Mouse (Mus musculus) hindbrain, embryonic 15.5 days (tissue): ENCODE data around the gene Idh3b. TPM values are rescaled to one million over a fixed set of nuclear protein-coding genes. Genes with fewer than 3 reads are reported as not detected.

ENCODE experiments used
- ATAC-seq: fragments of 200-750 bp; cut with Nextera tagmentation; 2 replicates; pipeline ENCODE4 v1.8.0; 2017; ENCODE audit warnings: low read depth, moderate number of reproducible peaks, moderate TSS enrichment; ENCODE audit not compliant: low FRiP score
- H3K27ac ChIP-seq: fragments of 300-500 bp; sonication (generic); replicated peaks from 2 replicates; pipeline ENCODE4 v1.5.1; 2015; ENCODE audit warnings: mild to moderate bottlenecking, inconsistent platforms
- H3K27me3 ChIP-seq: fragments of 300-500 bp; sonication (generic); 2 replicates; pipeline ENCODE4 v1.6.1; 2015; ENCODE audit warnings: control low read depth, inconsistent platforms
- H3K36me3 ChIP-seq: fragments of 300-500 bp; sonication (generic); 2 replicates; pipeline ENCODE4 v1.6.1; 2015; ENCODE audit warnings: control low read depth, inconsistent platforms
- H3K4me1 ChIP-seq: fragments of 300-500 bp; sonication (generic); replicated peaks from 2 replicates; pipeline ENCODE4 v1.6.1; 2015; ENCODE audit warnings: control low read depth, inconsistent platforms
- H3K4me2 ChIP-seq: fragments of 300-500 bp; sonication (generic); 2 replicates; pipeline ENCODE4 v1.6.1; 2015; ENCODE audit warnings: moderate library complexity, mild to moderate bottlenecking, inconsistent platforms
- H3K4me3 ChIP-seq: fragments of 300-500 bp; sonication (generic); 2 replicates; pipeline ENCODE4 v1.5.1; 2015; ENCODE audit warnings: mild to moderate bottlenecking, inconsistent platforms
- H3K9ac ChIP-seq: fragments of 300-500 bp; sonication (generic); 2 replicates; pipeline ENCODE4 v1.6.1; 2015; ENCODE audit warnings: inconsistent platforms
- H3K9me3 ChIP-seq: fragments of 300-500 bp; sonication (generic); 2 replicates; pipeline ENCODE4 v1.6.1; 2016; ENCODE audit warnings: control low read depth, inconsistent platforms
- WGBS: fragments of 180-500 bp; shearing (Covaris S2); methylation state at CpG from one replicate; pipeline ENCODE4 v1.1.7; 2015; 5-methylcytosine and 5-hydroxymethylcytosine counted together
- polyA plus RNA-seq: library from polyadenylated mRNA; unstranded; fragments of >200 nt; fragmentation: Nextera tagmentation; extraction: Ambion mirVana; gene quantifications from 2 replicates; pipeline ENCODE4 v1.2.1, GENCODE M21; 2015

Idh3b gene
- polyA plus RNA-seq, 1 experiment from 2014 or later = 183 TPM

GRCm38 (mm10) chr2:130291434-130291833 is 7.1 kb upstream of the Idh3b start:
- ATAC-seq = peak; percentile 47; the same call in 1 of the 2 replicates
- Histone ChIP-seq H3K36me3 (no peaks in the 10 kb centered on the region), H3K27ac (no peak overlapping the region), H3K9me3 (no peaks in the 10 kb centered on the region), H3K27me3 (no peaks in the 10 kb centered on the region), H3K4me1 (peaks cover 28% of the 10 kb centered on the region), H3K4me2 (peak overlapping the region; percentile 17), H3K9ac (no peak overlapping the region), H3K4me3 (no peak overlapping the region)
- WGBS = 16% methylated on average over 8 of the region's 8 CpGs

- no peak overlapping the region for H3K4me3 ChIP-seq
- no peak overlapping the region for H3K9ac ChIP-seq
- no peak overlapping the region for H3K4me2 ChIP-seq
- peaks cover 18% of the 10 kb centered on the region for H3K4me1 ChIP-seq
- H3K36me3 ChIP-seq = no peaks in the 10 kb centered on the region
- no peaks in the 10 kb centered on the region for H3K9me3 ChIP-seq
- ATAC-seq = no peak
- 75% methylated on average over 4 of the region's 4 CpGs for WGBS
- H3K27me3 ChIP-seq = no peaks in the 10 kb centered on the region
- H3K27ac ChIP-seq = no peak overlapping the region
Observed at GRCm38 (mm10) chr2:130289086-130289485, 4.7 kb upstream of the Idh3b start.

GRCm38 (mm10) chr2:130280818-130281217 is 3.5 kb downstream of the Idh3b start:
- H3K4me3 ChIP-seq = no peak overlapping the region
- H3K36me3 ChIP-seq = peaks cover 56% of the 10 kb centered on the region
- no peaks in the 10 kb centered on the region for H3K9me3 ChIP-seq
- 62% methylated on average over 4 of the region's 4 CpGs for WGBS
- no peak overlapping the region for H3K27ac ChIP-seq
- ATAC-seq = no peak
- H3K9ac ChIP-seq = no peak overlapping the region
- H3K4me1 ChIP-seq = peaks cover 28% of the 10 kb centered on the region
- H3K27me3 ChIP-seq = no peaks in the 10 kb centered on the region
- H3K4me2 ChIP-seq = no peak overlapping the region

GRCm38 (mm10) chr2:130280224-130280623 is 4.1 kb downstream of the Idh3b start:
- Histone ChIP-seq H3K27ac (no peak overlapping the region), H3K36me3 (peaks cover 60% of the 10 kb centered on the region), H3K27me3 (no peaks in the 10 kb centered on the region), H3K9ac (no peak overlapping the region), H3K4me1 (peaks cover 34% of the 10 kb centered on the region), H3K4me2 (no peak overlapping the region), H3K9me3 (no peaks in the 10 kb centered on the region), H3K4me3 (no peak overlapping the region)
- no peak for ATAC-seq
- 64% methylated on average over 7 of the region's 7 CpGs for WGBS

GRCm38 (mm10) chr2:130279600-130280091 is 4.7 kb downstream of the Idh3b start:
- Histone ChIP-seq H3K9ac (no peak overlapping the region), H3K9me3 (no peaks in the 10 kb centered on the region), H3K4me3 (no peak overlapping the region), H3K27me3 (no peaks in the 10 kb centered on the region), H3K4me1 (peaks cover 32% of the 10 kb centered on the region), H3K36me3 (peaks cover 60% of the 10 kb centered on the region), H3K4me2 (no peak overlapping the region), H3K27ac (no peak overlapping the region)
- 45% methylated on average over 8 of the region's 8 CpGs for WGBS
- ATAC-seq = no peak

- H3K9ac ChIP-seq = no peak overlapping the region
- no peaks in the 10 kb centered on the region for H3K27me3 ChIP-seq
- peak overlapping the region; percentile 97 for H3K4me3 ChIP-seq
- ATAC-seq = no peak
- H3K36me3 ChIP-seq = peaks cover 49% of the 10 kb centered on the region
- H3K4me1 ChIP-seq = peaks cover 33% of the 10 kb centered on the region
- peak overlapping the region; percentile 86 for H3K4me2 ChIP-seq
- no peaks in the 10 kb centered on the region for H3K9me3 ChIP-seq
- H3K27ac ChIP-seq = no peak overlapping the region
- WGBS = 47% methylated on average over 6 of the region's 6 CpGs
Observed at GRCm38 (mm10) chr2:130275649-130276048, 8.7 kb downstream of the Idh3b start.

GRCm38 (mm10) chr2:130274862-130275261 is 9.5 kb downstream of the Idh3b start:
- H3K4me1 ChIP-seq = peaks cover 33% of the 10 kb centered on the region
- no peak for ATAC-seq
- under 1% methylated on average over 10 of the region's 10 CpGs for WGBS
- H3K4me3 ChIP-seq = peak overlapping the region; percentile 97
- H3K36me3 ChIP-seq = peaks cover 41% of the 10 kb centered on the region
- peak overlapping the region; percentile 98 for H3K9ac ChIP-seq
- peak overlapping the region; percentile 94 for H3K27ac ChIP-seq
- no peaks in the 10 kb centered on the region for H3K27me3 ChIP-seq
- H3K4me2 ChIP-seq = peak overlapping the region; percentile 86
- no peaks in the 10 kb centered on the region for H3K9me3 ChIP-seq

GRCm38 (mm10) chr2:130274149-130274861 is 10.0 kb downstream of the Idh3b start, which contains the start of gene Nop56:
Gene Nop56, plus strand, starts transcription at chr2:130274430.
- WGBS = under 1% methylated on average over 67 of the region's 68 CpGs
- Histone ChIP-seq H3K4me2 (peak within 1 kb of the TSS; percentile 86), H3K27me3 (no peaks in the 10 kb centered on the region), H3K4me1 (peaks cover 33% of the 10 kb centered on the region), H3K36me3 (peaks cover 35% of the 10 kb centered on the region), H3K4me3 (peak within 1 kb of the TSS; percentile 97), H3K27ac (peak within 1 kb of the TSS; percentile 94), H3K9me3 (no peaks in the 10 kb centered on the region), H3K9ac (peak within 1 kb of the TSS; percentile 98)
- peak; percentile 98 for ATAC-seq

GRCm38 (mm10) chr2:130273732-130274131 is 10.6 kb downstream of the Idh3b start:
- Histone ChIP-seq H3K4me2 (peak overlapping the region; percentile 79), H3K9ac (peak overlapping the region; percentile 87), H3K9me3 (no peaks in the 10 kb centered on the region), H3K27me3 (no peaks in the 10 kb centered on the region), H3K4me1 (peaks cover 33% of the 10 kb centered on the region), H3K4me3 (peak overlapping the region; percentile 97), H3K36me3 (peaks cover 33% of the 10 kb centered on the region), H3K27ac (peak overlapping the region; percentile 94)
- WGBS = under 1% methylated on average over 14 of the region's 14 CpGs
- ATAC-seq = peak; percentile 24

- Histone ChIP-seq H3K27me3 (no peaks in the 10 kb centered on the region; the same call in 1 of the 2 replicates), H3K4me3 (no peak overlapping the region)
- no peak for ATAC-seq
Observed at GRCm38 (mm10) chr2:130268074-130268473, 16.3 kb downstream of the Idh3b start.

GRCm38 (mm10) chr2:130265520-130265919 is 18.8 kb downstream of the Idh3b start:
- Histone ChIP-seq H3K9me3 (no peaks in the 10 kb centered on the region), H3K4me1 (no peaks in the 10 kb centered on the region), H3K27me3 (no peaks in the 10 kb centered on the region; the same call in 1 of the 2 replicates), H3K4me2 (no peak overlapping the region), H3K9ac (no peak overlapping the region), H3K27ac (no peak overlapping the region), H3K4me3 (no peak overlapping the region), H3K36me3 (no peaks in the 10 kb centered on the region)
- no peak for ATAC-seq
- WGBS = 91% methylated on average over 1 of the region's 1 CpGs

More at GRCm38 (mm10) chr2:130268074-130268473, 16.3 kb downstream of the Idh3b start:
- H3K9me3 ChIP-seq = no peaks in the 10 kb centered on the region
- no peak overlapping the region for H3K27ac ChIP-seq
- no peak overlapping the region for H3K9ac ChIP-seq
- 72% methylated on average over 7 of the region's 7 CpGs for WGBS
- no peak overlapping the region for H3K4me2 ChIP-seq
- no peaks in the 10 kb centered on the region for H3K36me3 ChIP-seq
- H3K4me1 ChIP-seq = peaks cover 3% of the 10 kb centered on the region

GRCm38 (mm10) chr2:130262398-130262797 is 21.9 kb downstream of the Idh3b start:
- WGBS = 89% methylated on average over 2 of the region's 2 CpGs

More at GRCm38 (mm10) chr2:130262398-130262797, 21.9 kb downstream of the Idh3b start:
- H3K9me3 ChIP-seq = no peaks in the 10 kb centered on the region
- H3K4me3 ChIP-seq = no peak overlapping the region
- H3K4me2 ChIP-seq = no peak overlapping the region
- H3K4me1 ChIP-seq = no peaks in the 10 kb centered on the region
- H3K9ac ChIP-seq = no peak overlapping the region
- H3K27me3 ChIP-seq = no peaks in the 10 kb centered on the region; the same call in 1 of the 2 replicates
- no peak overlapping the region for H3K27ac ChIP-seq
- no peaks in the 10 kb centered on the region for H3K36me3 ChIP-seq
- no peak for ATAC-seq
